Mouse (Mus musculus): Measurements from ENCODE around the gene Helt. TPM values are rescaled to one million over a fixed set of nuclear protein-coding genes. Genes with fewer than 3 reads are reported as not detected.

Gene Helt
- total RNA-seq (2022) = not detected

DNA sequence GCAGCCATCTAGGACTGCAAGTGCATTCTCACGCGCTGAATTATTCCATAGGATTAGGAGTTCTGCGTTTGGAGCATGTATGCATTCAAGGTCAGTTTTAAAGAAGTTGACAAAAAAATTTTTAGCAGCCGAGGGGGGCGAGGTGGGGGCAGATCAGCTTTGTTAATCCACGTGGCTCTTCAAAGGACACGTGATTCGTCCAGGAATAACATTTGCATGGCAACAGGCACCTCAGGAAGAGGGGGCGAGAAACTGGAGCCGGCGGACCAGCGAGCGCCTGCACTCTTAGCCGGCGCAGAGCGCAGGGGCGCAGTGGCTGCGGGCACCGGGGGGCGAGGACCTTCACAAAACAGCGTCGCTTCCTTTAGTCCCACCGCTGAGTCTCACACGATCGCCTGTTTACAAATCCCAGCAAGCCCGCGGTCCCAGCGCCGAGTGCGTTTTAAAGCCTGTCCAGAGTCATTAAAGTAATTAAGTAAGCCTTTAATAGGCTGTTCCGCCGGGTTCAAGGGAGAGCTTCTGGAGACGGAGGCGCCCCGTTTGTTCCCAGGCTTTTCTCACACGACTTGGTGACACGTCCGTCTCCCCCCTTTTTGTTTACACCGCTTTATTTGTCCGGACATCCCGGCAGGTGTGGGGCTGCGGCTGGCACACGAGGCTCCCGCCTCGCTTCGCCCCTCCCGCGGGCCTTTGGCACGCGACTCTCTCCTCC, at the start of gene Helt:
Helt (minus strand) TSS at position 491 of the 712 bp plus-strand sequence.
- no peak for DNase-seq (ENCODE audit: low spot score in 2 of 2)

GRCm38 (mm10) chr8:46342272-46342671, 47.8 kb upstream of the Helt start:
- no peak for DNase-seq (ENCODE audit: low spot score in 2 of 2)

DNA sequence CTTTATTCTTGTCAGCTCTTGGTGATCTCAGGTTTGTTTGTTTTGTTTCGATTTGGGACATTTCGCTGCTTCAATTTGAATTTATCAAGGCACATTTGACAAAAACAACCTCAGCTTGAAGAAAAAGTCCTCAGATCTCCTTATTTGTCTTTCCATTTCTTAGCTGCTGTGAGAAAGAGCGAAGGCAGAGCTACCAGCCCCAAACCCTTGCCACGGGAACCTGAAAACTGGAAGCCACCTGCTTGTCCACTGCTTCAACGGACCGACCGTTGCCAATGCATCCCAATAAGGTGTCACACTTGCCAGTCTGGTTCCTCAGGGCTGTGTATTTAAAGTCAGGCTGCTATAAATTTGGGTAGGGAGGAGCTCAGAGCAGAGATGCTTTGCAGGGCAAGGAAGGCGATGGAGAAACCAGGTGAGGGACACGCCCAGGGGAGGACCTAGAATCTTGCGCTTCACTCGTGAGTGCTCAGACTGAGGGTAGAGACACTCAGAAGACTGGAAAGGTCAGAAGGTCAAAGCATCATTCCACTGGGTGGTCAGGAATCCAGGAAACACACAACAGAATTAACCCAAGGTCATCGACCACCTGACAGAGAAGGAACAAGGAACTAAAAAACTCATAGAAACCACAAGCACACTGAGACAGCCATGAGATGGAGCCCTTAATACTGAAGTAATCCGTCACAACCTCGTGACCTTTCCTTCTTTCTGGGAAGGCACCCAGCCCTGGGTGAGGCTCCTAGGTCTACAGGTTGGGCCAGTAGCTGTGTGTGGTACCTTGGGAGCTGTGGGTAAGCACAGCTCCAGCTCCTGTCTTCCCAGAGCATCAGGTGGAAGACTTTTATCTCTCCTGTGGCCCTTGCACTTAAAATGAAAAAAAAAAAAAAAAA, 46.2 kb upstream of the Helt start:
- no peak for DNase-seq (ENCODE audit: low spot score in 2 of 2)

GRCm38 (mm10) chr8:46339317-46339716, 44.8 kb upstream of the Helt start:
- no peak for DNase-seq (ENCODE audit: low spot score in 2 of 2)

DNA sequence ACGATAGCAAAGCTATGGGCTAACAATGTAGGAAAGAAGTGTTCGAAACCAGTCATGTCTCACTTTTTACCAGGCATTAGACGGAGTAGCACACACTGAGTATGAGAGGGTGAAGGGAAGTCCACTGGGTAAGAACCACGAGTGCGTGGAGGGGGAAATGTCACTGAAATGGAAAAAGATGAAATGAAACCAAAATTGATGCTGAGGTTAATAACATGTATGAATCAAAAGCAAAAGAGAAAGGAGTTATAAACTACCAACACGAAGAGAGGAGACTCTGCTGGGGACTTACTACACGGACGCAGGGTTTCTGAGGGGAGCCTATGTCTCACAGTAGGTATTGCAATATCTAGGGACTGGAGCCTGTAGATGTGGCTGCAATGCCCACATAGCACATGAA, 41.9 kb upstream of the Helt start:
- no peak for DNase-seq (ENCODE audit: low spot score in 2 of 2)

GRCm38 (mm10) chr8:46332389-46333061, 38.1 kb upstream of the Helt start:
- DNase-seq (ENCODE audit: low spot score in 2 of 2) = no peak

DNA sequence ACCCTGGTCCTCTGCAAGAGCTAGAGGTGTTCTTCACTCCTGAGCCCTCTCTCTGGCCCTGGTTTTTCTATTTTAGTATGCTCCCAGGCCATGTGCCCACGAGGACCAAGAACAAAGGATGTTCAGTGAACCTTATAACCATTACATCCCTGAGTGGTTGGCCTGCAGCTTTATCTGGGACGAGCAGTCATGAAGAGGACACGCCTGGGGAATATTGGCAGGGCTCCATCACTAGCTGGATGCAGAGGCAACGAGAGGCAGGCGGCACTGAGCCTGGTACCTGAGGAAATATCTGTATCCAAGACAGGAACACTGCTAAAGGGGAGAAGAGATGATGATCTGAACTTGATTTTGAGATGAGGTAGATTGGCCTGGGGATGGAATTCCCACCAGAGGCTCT, 37.3 kb upstream of the Helt start:
- no peak for DNase-seq (ENCODE audit: low spot score in 2 of 2)

DNA sequence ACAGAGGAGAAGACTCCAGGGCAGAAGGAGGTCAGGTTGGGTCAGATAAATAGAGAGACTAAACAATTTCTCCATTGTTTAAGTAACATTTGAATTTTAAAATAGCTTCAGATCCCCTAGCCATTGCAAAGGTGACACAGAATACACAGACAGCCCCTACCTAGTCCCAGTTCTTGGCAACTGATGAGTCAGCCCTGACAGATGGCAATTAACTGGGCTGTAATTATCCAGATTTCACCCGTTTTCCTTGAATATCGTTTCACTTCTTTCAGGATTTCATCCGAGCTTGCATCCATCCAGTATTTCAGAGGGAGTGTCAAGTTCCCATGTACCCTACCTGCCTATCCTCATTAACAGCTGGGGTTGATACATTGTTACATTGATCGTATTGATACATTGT, 34.9 kb upstream of the Helt start:
- DNase-seq (ENCODE audit: low spot score in 2 of 2) = no peak

- no peak for DNase-seq (ENCODE audit: low spot score in 2 of 2)
These were observed 32.8 kb upstream of the Helt start for GRCm38 (mm10) chr8:46327284-46327683.

GRCm38 (mm10) chr8:46326715-46327114, 32.2 kb upstream of the Helt start:
- DNase-seq (ENCODE audit: low spot score in 2 of 2) = no peak

DNA sequence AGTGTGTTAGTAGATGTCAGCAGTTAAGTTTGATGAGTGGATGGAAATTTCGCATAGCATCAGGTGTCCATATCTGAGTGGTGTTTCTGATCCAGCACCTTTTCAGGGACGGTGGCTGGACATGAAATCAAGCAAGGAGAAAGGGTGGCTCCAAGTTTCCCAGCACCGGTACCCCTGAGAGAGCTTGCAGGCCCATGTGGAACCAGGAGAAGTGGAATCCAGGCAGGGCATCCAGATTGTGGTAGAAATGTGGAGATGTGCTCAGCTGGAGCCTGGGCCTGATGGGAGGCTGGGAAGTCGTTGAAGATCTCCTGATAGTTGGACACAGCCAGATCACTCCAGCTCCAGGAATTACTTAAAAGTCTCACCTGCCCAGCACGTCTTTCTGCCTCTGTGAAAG, 30.2 kb upstream of the Helt start:
- DNase-seq (ENCODE audit: low spot score in 2 of 2) = no peak

DNA sequence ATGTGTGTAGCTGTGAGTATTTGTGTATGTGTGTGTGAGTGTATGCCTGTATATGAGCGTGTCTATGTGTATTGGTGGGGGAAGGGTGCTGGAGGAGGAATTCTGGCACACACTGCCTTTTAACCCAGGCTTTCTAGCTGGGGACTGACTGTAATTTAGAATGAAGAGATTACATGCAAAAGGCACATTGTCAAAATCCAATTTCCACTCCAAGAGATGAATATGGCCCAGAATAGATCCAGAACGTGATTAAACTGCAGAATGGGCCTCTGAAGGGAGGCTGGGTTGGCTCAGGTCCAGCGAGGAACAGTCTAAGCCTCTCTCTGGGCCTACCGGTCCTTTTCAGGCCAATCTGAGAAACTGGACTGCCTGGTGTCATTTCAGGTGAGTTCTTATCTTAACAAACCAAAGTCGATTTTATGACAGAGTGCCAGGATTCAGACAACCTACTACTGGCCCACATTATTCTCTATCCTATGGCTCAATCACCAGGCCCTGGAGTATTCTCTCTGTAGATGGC, 29.3 kb upstream of the Helt start:
- DNase-seq (ENCODE audit: low spot score in 2 of 2) = no peak

GRCm38 (mm10) chr8:46322833-46323232, 28.4 kb upstream of the Helt start:
- no peak for DNase-seq (ENCODE audit: low spot score in 2 of 2)

- DNase-seq (ENCODE audit: low spot score in 2 of 2) = no peak
These were observed 27.9 kb upstream of the Helt start for GRCm38 (mm10) chr8:46322421-46322820.

DNA sequence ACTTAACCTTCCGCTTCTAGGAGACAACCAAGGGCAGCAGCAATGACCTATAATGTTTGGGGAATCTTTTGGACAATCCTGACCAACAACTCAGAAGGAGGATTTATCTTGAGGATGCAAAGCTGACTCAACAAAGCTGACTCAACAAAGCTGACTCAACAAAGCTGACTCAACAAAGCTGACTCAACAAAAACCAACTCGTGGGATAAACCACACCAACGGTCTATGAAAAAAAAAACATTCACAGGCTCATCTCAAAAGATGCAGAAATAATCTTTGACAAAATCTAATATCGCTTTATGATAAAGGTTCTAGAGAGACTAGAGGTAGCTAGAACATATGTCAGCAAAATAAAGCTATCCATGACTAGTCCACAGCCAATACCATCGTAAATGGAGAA, 24.3 kb upstream of the Helt start:
- DNase-seq (ENCODE audit: low spot score in 2 of 2) = no peak

DNA sequence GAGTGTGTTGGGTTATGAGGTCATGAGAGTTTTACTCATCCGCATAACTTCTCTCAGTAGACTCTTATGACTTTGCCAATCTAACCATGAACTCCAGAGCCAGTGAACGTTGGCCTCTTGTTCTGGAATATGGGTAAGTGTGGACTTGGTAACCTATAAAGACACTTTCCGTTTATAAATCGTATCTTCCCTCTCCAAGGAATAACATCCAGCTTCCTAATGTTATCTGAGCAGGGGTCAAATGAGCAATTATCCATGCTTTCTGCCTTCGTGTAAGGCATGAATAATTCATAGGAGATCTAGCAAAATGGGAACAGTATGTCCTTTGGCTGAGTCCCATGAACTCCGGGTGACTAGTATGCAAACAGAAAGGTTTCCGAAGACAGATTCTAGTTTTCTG, 22.7 kb upstream of the Helt start:
- DNase-seq (ENCODE audit: low spot score in 2 of 2) = no peak

DNA sequence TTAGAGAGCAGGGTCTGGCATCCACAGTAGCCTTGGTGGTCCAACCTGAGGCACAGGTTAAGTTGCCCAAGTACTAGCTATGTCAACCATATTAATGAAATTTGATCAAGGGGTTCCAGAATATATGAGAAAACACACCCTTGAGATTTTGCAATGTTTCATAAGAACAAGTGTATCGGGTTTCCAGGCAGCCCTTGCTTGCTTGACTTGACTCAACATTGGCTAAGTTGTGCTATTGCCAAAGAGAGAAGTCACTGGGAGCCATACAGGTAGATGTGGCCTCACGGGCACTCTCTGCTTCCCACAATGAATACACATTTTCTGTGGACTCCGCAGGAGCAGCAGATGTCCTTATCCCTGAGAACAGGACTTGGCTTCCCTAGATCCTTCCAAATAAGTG, 19.3 kb upstream of the Helt start:
- no peak for DNase-seq (ENCODE audit: low spot score in 2 of 2)

GRCm38 (mm10) chr8:46311159-46311558, 16.7 kb upstream of the Helt start:
- DNase-seq (ENCODE audit: low spot score in 2 of 2) = peak; percentile 43 to 69

DNA sequence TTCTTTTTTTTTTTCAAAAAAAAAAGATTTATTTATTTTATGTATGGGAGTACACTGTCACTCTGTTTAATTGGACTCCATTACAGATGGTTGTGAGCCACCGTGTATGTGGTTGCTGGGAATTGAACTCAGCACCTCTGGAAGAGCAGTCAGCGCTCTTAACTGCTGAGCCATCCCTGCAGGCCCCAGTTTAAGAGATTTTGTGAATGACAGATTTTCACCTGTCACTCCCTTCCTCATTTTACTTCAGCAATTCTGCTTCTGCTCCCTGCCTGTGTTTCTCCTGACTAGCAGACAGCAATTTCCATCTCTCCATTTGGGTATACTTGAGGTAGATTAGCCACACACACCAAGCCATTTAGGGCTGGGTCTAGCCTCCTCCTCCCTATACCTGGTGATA, 13.7 kb upstream of the Helt start:
- DNase-seq (ENCODE audit: low spot score in 2 of 2) = no peak

GRCm38 (mm10) chr8:46305733-46306349, 11.4 kb upstream of the Helt start:
- DNase-seq (ENCODE audit: low spot score in 2 of 2) = no peak

GRCm38 (mm10) chr8:46302121-46302520, 7.7 kb upstream of the Helt start:
- no peak for DNase-seq (ENCODE audit: low spot score in 2 of 2)

DNA sequence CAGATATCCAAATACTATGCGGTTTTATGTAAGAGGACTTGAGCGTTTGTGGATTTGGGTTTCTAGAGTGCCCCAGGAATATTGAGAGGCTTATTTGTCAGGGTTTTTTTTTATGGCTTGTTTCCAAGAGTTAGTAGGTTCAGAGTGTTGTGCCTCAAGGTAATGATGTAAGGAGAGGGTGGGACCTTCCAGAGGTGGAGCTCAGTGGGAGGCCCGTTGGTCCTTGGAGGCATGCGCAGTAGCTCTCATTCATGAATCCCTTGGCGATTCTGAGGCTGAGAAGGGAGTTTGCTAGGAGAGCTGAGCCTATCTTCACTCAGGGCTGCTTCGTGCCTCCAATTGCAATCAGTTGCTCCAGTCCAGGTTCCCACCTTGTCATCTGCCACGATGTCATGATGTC, 4.4 kb upstream of the Helt start:
- no peak for DNase-seq (ENCODE audit: low spot score in 2 of 2)

All from layer of hippocampus, adult 8-10 months (tissue).